Mouse (Mus musculus) heart, embryonic 12.5 days (tissue): Measurements from ENCODE around the gene F2r. TPM values are rescaled to one million over a fixed set of nuclear protein-coding genes. Genes with fewer than 3 reads are reported as not detected.

ENCODE experiments used
- ATAC-seq: fragments of 200-750 bp; cut with Nextera tagmentation; 2 replicates; pipeline ENCODE4 v1.8.0; 2017; ENCODE audit warnings: moderate TSS enrichment, moderate library complexity; ENCODE audit not compliant: insufficient number of reproducible peaks, low FRiP score
- H3K27ac ChIP-seq: fragments of 300-500 bp; sonication (generic); 2 replicates; pipeline ENCODE4 v1.5.1; 2016; ENCODE audit warnings: mild to moderate bottlenecking, moderate library complexity; ENCODE audit not compliant: poor library complexity, severe bottlenecking
- H3K27me3 ChIP-seq: fragments of 300-500 bp; sonication (generic); replicated peaks from 2 replicates; pipeline ENCODE4 v1.6.1; 2016; ENCODE audit warnings: mild to moderate bottlenecking, moderate library complexity
- H3K36me3 ChIP-seq: fragments of 300-500 bp; sonication (generic); 2 replicates; pipeline ENCODE4 v1.6.1; 2016; ENCODE audit warnings: mild to moderate bottlenecking, moderate library complexity
- H3K4me1 ChIP-seq: fragments of 300-500 bp; sonication (generic); replicated peaks from 2 replicates; pipeline ENCODE4 v1.6.1; 2016; ENCODE audit warnings: mild to moderate bottlenecking
- H3K4me2 ChIP-seq: fragments of 300-500 bp; sonication (generic); 2 replicates; pipeline ENCODE4 v1.6.1; 2016; ENCODE audit warnings: mild to moderate bottlenecking, moderate library complexity
- H3K4me3 ChIP-seq: fragments of 300-500 bp; sonication (generic); 2 replicates; pipeline ENCODE4 v1.5.1; 2016; ENCODE audit warnings: mild to moderate bottlenecking
- H3K9ac ChIP-seq: fragments of 300-500 bp; sonication (generic); 2 replicates; pipeline ENCODE4 v1.6.1; 2016; ENCODE audit warnings: mild to moderate bottlenecking, moderate library complexity
- H3K9me3 ChIP-seq: fragments of 300-500 bp; sonication (generic); replicated peaks from 2 replicates; pipeline ENCODE4 v1.6.1; 2016; ENCODE audit warnings: mild to moderate bottlenecking, moderate library complexity
- WGBS: fragments of 180-500 bp; shearing (Covaris S2); methylation state at CpG from one replicate; pipeline ENCODE4 v1.1.7; 2016; 5-methylcytosine and 5-hydroxymethylcytosine counted together
- polyA plus RNA-seq: library from polyadenylated mRNA; unstranded; fragments of >200 nt; fragmentation: Nextera tagmentation; extraction: Ambion mirVana; gene quantifications from 2 replicates; pipeline ENCODE4 v1.2.1, GENCODE M21; 2016

The F2r gene
- polyA plus RNA-seq, 1 experiment from 2014 or later = 184 TPM

GRCm38 (mm10) chr13:95630747-95631146 lies 12.5 kb upstream of the F2r start:
- Histone ChIP-seq H3K4me3 (no peak overlapping the region), H3K9ac (no peak overlapping the region), H3K9me3 (no peaks in the 10 kb centered on the region), H3K27ac (no peak overlapping the region), H3K4me2 (no peak overlapping the region), H3K4me1 (peaks cover 18% of the 10 kb centered on the region), H3K27me3 (no peaks in the 10 kb centered on the region), H3K36me3 (peaks cover 4% of the 10 kb centered on the region; the same call in 1 of the 2 replicates)
- ATAC-seq = no peak
- 59% methylated on average over 2 of the region's 2 CpGs for WGBS

- H3K27me3 ChIP-seq = no peaks in the 10 kb centered on the region
- peaks cover 4% of the 10 kb centered on the region; the same call in 1 of the 2 replicates for H3K36me3 ChIP-seq
- no peak overlapping the region for H3K4me3 ChIP-seq
- 84% methylated on average over 10 of the region's 10 CpGs for WGBS
- no peak for ATAC-seq
- H3K27ac ChIP-seq = no peak overlapping the region
- no peaks in the 10 kb centered on the region for H3K9me3 ChIP-seq
- no peak overlapping the region for H3K4me2 ChIP-seq
- no peak overlapping the region for H3K9ac ChIP-seq
- peaks cover 11% of the 10 kb centered on the region for H3K4me1 ChIP-seq
These were observed 11.5 kb upstream of the F2r start for GRCm38 (mm10) chr13:95629751-95630150.

- peaks cover 18% of the 10 kb centered on the region for H3K4me1 ChIP-seq
- WGBS = 58% methylated on average over 7 of the region's 7 CpGs
- H3K9me3 ChIP-seq = no peaks in the 10 kb centered on the region
- H3K36me3 ChIP-seq = peaks cover 4% of the 10 kb centered on the region; the same call in 1 of the 2 replicates
- no peaks in the 10 kb centered on the region for H3K27me3 ChIP-seq
- no peak overlapping the region for H3K4me2 ChIP-seq
- ATAC-seq = no peak
- H3K4me3 ChIP-seq = no peak overlapping the region
- no peak overlapping the region for H3K27ac ChIP-seq
- H3K9ac ChIP-seq = no peak overlapping the region
These were observed 8.4 kb upstream of the F2r start for GRCm38 (mm10) chr13:95626696-95627095.

GRCm38 (mm10) chr13:95623042-95623441 lies 4.8 kb upstream of the F2r start:
- Histone ChIP-seq H3K36me3 (no peaks in the 10 kb centered on the region), H3K27ac (no peak overlapping the region), H3K4me1 (peaks cover 27% of the 10 kb centered on the region), H3K27me3 (no peaks in the 10 kb centered on the region), H3K9ac (no peak overlapping the region), H3K4me3 (no peak overlapping the region), H3K4me2 (no peak overlapping the region), H3K9me3 (no peaks in the 10 kb centered on the region)
- no peak for ATAC-seq
- WGBS = 72% methylated on average over 3 of the region's 3 CpGs

GRCm38 (mm10) chr13:95621563-95621962 lies 3.3 kb upstream of the F2r start:
- peak overlapping the region; percentile 43; the same call in 1 of the 2 replicates for H3K27ac ChIP-seq
- ATAC-seq = no peak
- no peak overlapping the region; the same call in 1 of the 2 replicates for H3K4me2 ChIP-seq

GRCm38 (mm10) chr13:95618859-95619258 lies 572 bp upstream of the F2r start:
- WGBS = 6% methylated on average over 13 of the region's 13 CpGs

More at GRCm38 (mm10) chr13:95621563-95621962, 3.3 kb upstream of the F2r start:
- Histone ChIP-seq H3K9me3 (no peaks in the 10 kb centered on the region), H3K27me3 (no peaks in the 10 kb centered on the region), H3K9ac (no peak overlapping the region), H3K4me3 (no peak overlapping the region), H3K4me1 (peaks cover 24% of the 10 kb centered on the region), H3K36me3 (no peaks in the 10 kb centered on the region)
- 43% methylated on average over 3 of the region's 3 CpGs for WGBS

GRCm38 (mm10) chr13:95617671-95618171 lies 566 bp downstream of the F2r start:
- Histone ChIP-seq H3K36me3 (peaks cover 9% of the 10 kb centered on the region), H3K9me3 (no peaks in the 10 kb centered on the region), H3K9ac (peak overlapping the region; percentile 98), H3K4me2 (peak overlapping the region; percentile 74), H3K27ac (peak overlapping the region; percentile 95), H3K27me3 (no peaks in the 10 kb centered on the region), H3K4me3 (peak overlapping the region; percentile 93), H3K4me1 (peaks cover 37% of the 10 kb centered on the region)
- peak; percentile 64 for ATAC-seq
- WGBS = under 1% methylated on average over 21 of the region's 21 CpGs

More at GRCm38 (mm10) chr13:95618859-95619258, 572 bp upstream of the F2r start:
- 0 out of 2 replicates have a peak, but pooled peaks have one; percentile 0 for ATAC-seq
- peak overlapping the region; percentile 74 for H3K4me2 ChIP-seq
- H3K4me1 ChIP-seq = peaks cover 36% of the 10 kb centered on the region
- peak overlapping the region; percentile 93 for H3K4me3 ChIP-seq
- no peaks in the 10 kb centered on the region for H3K9me3 ChIP-seq
- H3K36me3 ChIP-seq = peaks cover 9% of the 10 kb centered on the region
- H3K27ac ChIP-seq = peak overlapping the region; percentile 95
- H3K27me3 ChIP-seq = no peaks in the 10 kb centered on the region
- H3K9ac ChIP-seq = peak overlapping the region; percentile 98

- peak overlapping the region; percentile 93 for H3K4me3 ChIP-seq
- H3K9me3 ChIP-seq = no peaks in the 10 kb centered on the region
- WGBS = 5% methylated on average over 17 of the region's 17 CpGs
- peak overlapping the region; percentile 74 for H3K4me2 ChIP-seq
- H3K4me1 ChIP-seq = peaks cover 37% of the 10 kb centered on the region
- peaks cover 10% of the 10 kb centered on the region for H3K36me3 ChIP-seq
- H3K27ac ChIP-seq = peak overlapping the region; percentile 95
- ATAC-seq = peak; percentile 38; the same call in 1 of the 2 replicates
- peak overlapping the region; percentile 98 for H3K9ac ChIP-seq
- no peaks in the 10 kb centered on the region for H3K27me3 ChIP-seq
These were observed 1.1 kb downstream of the F2r start for GRCm38 (mm10) chr13:95617082-95617670.

GRCm38 (mm10) chr13:95616512-95616911 lies 1.8 kb downstream of the F2r start:
- Histone ChIP-seq H3K27me3 (no peaks in the 10 kb centered on the region), H3K9me3 (no peaks in the 10 kb centered on the region), H3K4me1 (peaks cover 37% of the 10 kb centered on the region), H3K4me3 (peak overlapping the region; percentile 93), H3K36me3 (peaks cover 16% of the 10 kb centered on the region), H3K27ac (peak overlapping the region; percentile 95), H3K9ac (peak overlapping the region; percentile 98), H3K4me2 (peak overlapping the region; percentile 74)
- 8% methylated on average over 11 of the region's 11 CpGs for WGBS
- ATAC-seq = peak; percentile 30; the same call in 1 of the 2 replicates

GRCm38 (mm10) chr13:95614757-95615156 lies 3.5 kb downstream of the F2r start:
- Histone ChIP-seq H3K4me1 (peaks cover 48% of the 10 kb centered on the region), H3K4me3 (peak overlapping the region; percentile 93), H3K27ac (peak overlapping the region; percentile 65; the same call in 1 of the 2 replicates), H3K4me2 (peak overlapping the region; percentile 74), H3K36me3 (peaks cover 20% of the 10 kb centered on the region), H3K9ac (peak overlapping the region; percentile 70), H3K27me3 (no peaks in the 10 kb centered on the region), H3K9me3 (no peaks in the 10 kb centered on the region)
- WGBS = 55% methylated on average over 6 of the region's 6 CpGs
- no peak for ATAC-seq

- Histone ChIP-seq H3K36me3 (peaks cover 33% of the 10 kb centered on the region), H3K9ac (no peak overlapping the region), H3K27ac (peak overlapping the region; percentile 79), H3K27me3 (no peaks in the 10 kb centered on the region), H3K4me3 (no peak overlapping the region), H3K9me3 (no peaks in the 10 kb centered on the region; the same call in 1 of the 2 replicates), H3K4me1 (peaks cover 59% of the 10 kb centered on the region), H3K4me2 (peak overlapping the region; percentile 3; the same call in 1 of the 2 replicates)
- no peak for ATAC-seq
- 75% methylated on average over 10 of the region's 10 CpGs for WGBS
These were observed 6.0 kb downstream of the F2r start for GRCm38 (mm10) chr13:95612243-95612642.
